Mouse (Mus musculus): ENCODE results near the gene Acox3. TPM values are rescaled to one million over a fixed set of nuclear protein-coding genes. Genes with fewer than 3 reads are reported as not detected.

The Acox3 gene
- polyA plus RNA-seq, 1 experiment = 15.1 TPM

DNA sequence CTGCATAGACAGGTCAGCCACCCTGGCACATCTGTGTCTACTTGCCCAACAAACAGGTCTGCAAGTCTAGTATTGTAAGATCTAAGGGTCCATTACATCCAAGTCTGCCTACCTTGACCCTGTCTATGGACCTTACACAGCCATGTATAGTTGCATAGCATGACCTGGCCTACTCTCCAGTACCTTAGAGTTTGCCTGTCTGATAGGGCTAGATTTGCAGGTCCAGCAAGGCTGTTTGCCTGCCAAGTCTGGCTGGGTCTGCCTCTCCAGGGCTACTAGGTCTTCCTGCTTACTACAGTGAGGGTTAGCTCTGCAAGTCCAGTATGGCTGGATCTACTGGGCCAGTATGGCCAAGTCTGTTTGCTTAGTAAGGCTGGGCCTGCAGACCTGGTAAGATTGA, 41.0 kb downstream of the Acox3 start:
- no peaks in the 10 kb centered on the region for H3K36me3 ChIP-seq (ENCODE audit: control insufficient read depth, insufficient read depth, low read length, poor library complexity, severe bottlenecking)
- no peaks in the 10 kb centered on the region for H3K9me3 ChIP-seq (replicated peaks; ENCODE audit: control insufficient read depth, insufficient read depth, low read length, poor library complexity, severe bottlenecking)
- H3K9ac ChIP-seq (ENCODE audit: low read depth, poor library complexity, severe bottlenecking) = no peak overlapping the region
- no peak for TF ChIP-seq CTCF (IDR thresholded peaks at IDR 0.05; ENCODE audit: low read depth, low read length)
- no peak for TF ChIP-seq POLR2A (IDR thresholded peaks at IDR 0.05; ENCODE audit: insufficient read depth, low read length)
- TF ChIP-seq EP300 (IDR thresholded peaks at IDR 0.05; ENCODE audit: insufficient read depth, low read depth, low read length) = no peak
- no peaks in the 10 kb centered on the region for H3K27me3 ChIP-seq (ENCODE audit: control insufficient read depth, insufficient read depth, low read length, poor library complexity, severe bottlenecking)
- H3K4me1 ChIP-seq (ENCODE audit: control insufficient read depth, insufficient read depth, low read length) = no peaks in the 10 kb centered on the region
- no peak overlapping the region for H3K4me3 ChIP-seq (ENCODE audit: low read depth, low read length)
- no peak overlapping the region for H3K27ac ChIP-seq (ENCODE audit: insufficient read depth, low read length)

- TF ChIP-seq EP300 (IDR thresholded peaks at IDR 0.05; ENCODE audit: insufficient read depth, low read depth, low read length) = no peak
- no peak for TF ChIP-seq CTCF (IDR thresholded peaks at IDR 0.05; ENCODE audit: low read depth, low read length)
- TF ChIP-seq POLR2A (IDR thresholded peaks at IDR 0.05; ENCODE audit: insufficient read depth, low read length) = no peak
- H3K36me3 ChIP-seq (ENCODE audit: control insufficient read depth, insufficient read depth, low read length, poor library complexity, severe bottlenecking) = no peaks in the 10 kb centered on the region
- no peaks in the 10 kb centered on the region for H3K4me1 ChIP-seq (ENCODE audit: control insufficient read depth, insufficient read depth, low read length)
- H3K27ac ChIP-seq (ENCODE audit: insufficient read depth, low read length) = no peak overlapping the region
- H3K9me3 ChIP-seq (replicated peaks; ENCODE audit: control insufficient read depth, insufficient read depth, low read length, poor library complexity, severe bottlenecking) = no peaks in the 10 kb centered on the region
- no peak overlapping the region for H3K4me3 ChIP-seq (ENCODE audit: low read depth, low read length)
- no peak overlapping the region for H3K9ac ChIP-seq (ENCODE audit: low read depth, poor library complexity, severe bottlenecking)
- H3K27me3 ChIP-seq (ENCODE audit: control insufficient read depth, insufficient read depth, low read length, poor library complexity, severe bottlenecking) = no peaks in the 10 kb centered on the region
These were observed 42.0 kb downstream of the Acox3 start for GRCm38 (mm10) chr5:35624751-35625239.

- H3K4me1 ChIP-seq (ENCODE audit: control insufficient read depth, insufficient read depth, low read length) = no peaks in the 10 kb centered on the region
- H3K4me3 ChIP-seq (ENCODE audit: low read depth, low read length) = no peak overlapping the region
- no peaks in the 10 kb centered on the region for H3K9me3 ChIP-seq (replicated peaks; ENCODE audit: control insufficient read depth, insufficient read depth, low read length, poor library complexity, severe bottlenecking)
- TF ChIP-seq POLR2A (IDR thresholded peaks at IDR 0.05; ENCODE audit: insufficient read depth, low read length) (no peak), EP300 (IDR thresholded peaks at IDR 0.05; ENCODE audit: insufficient read depth, low read depth, low read length) (no peak), CTCF (IDR thresholded peaks at IDR 0.05; ENCODE audit: low read depth, low read length) (no peak)
- no peak overlapping the region for H3K9ac ChIP-seq (ENCODE audit: low read depth, poor library complexity, severe bottlenecking)
- H3K27ac ChIP-seq (ENCODE audit: insufficient read depth, low read length) = no peak overlapping the region
- no peaks in the 10 kb centered on the region for H3K27me3 ChIP-seq (ENCODE audit: control insufficient read depth, insufficient read depth, low read length, poor library complexity, severe bottlenecking)
- no peaks in the 10 kb centered on the region for H3K36me3 ChIP-seq (ENCODE audit: control insufficient read depth, insufficient read depth, low read length, poor library complexity, severe bottlenecking)
These were observed 43.6 kb downstream of the Acox3 start for GRCm38 (mm10) chr5:35626408-35626807.

- TF ChIP-seq CTCF (IDR thresholded peaks at IDR 0.05; ENCODE audit: low read depth, low read length) = peak; percentile 62
- TF ChIP-seq EP300 (IDR thresholded peaks at IDR 0.05; ENCODE audit: insufficient read depth, low read depth, low read length) = no peak
- no peak for TF ChIP-seq POLR2A (IDR thresholded peaks at IDR 0.05; ENCODE audit: insufficient read depth, low read length)
- Histone ChIP-seq H3K9ac (ENCODE audit: low read depth, poor library complexity, severe bottlenecking) (no peak overlapping the region), H3K9me3 (replicated peaks; ENCODE audit: control insufficient read depth, insufficient read depth, low read length, poor library complexity, severe bottlenecking) (no peaks in the 10 kb centered on the region), H3K27ac (ENCODE audit: insufficient read depth, low read length) (no peak overlapping the region), H3K4me3 (ENCODE audit: low read depth, low read length) (no peak overlapping the region), H3K27me3 (ENCODE audit: control insufficient read depth, insufficient read depth, low read length, poor library complexity, severe bottlenecking) (no peaks in the 10 kb centered on the region), H3K36me3 (ENCODE audit: control insufficient read depth, insufficient read depth, low read length, poor library complexity, severe bottlenecking) (no peaks in the 10 kb centered on the region), H3K4me1 (ENCODE audit: control insufficient read depth, insufficient read depth, low read length) (no peaks in the 10 kb centered on the region)
These were observed 44.5 kb downstream of the Acox3 start for GRCm38 (mm10) chr5:35627307-35627840.

DNA sequence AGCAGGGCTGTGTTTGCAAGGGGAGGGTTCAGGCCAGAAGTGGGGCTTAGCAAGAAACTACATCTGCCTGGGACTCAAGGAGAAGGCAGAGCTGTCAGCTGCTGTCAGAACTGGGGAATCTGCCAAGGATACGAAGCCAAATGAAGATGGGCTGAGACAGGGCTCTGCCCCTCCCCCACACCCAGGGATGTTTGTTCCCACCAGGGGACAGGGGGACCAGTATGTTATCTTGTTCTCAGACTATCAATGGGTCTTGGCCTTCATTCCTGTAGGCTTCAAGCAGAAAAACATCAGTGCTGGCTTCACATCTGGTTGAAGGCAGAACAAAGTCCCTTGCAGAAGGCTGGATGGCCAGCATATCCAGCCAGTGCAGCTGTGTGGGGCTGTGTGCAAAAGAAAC, 45.8 kb downstream of the Acox3 start:
- Histone ChIP-seq H3K9me3 (replicated peaks; ENCODE audit: control insufficient read depth, insufficient read depth, low read length, poor library complexity, severe bottlenecking) (no peaks in the 10 kb centered on the region), H3K27me3 (ENCODE audit: control insufficient read depth, insufficient read depth, low read length, poor library complexity, severe bottlenecking) (no peaks in the 10 kb centered on the region), H3K4me3 (ENCODE audit: low read depth, low read length) (no peak overlapping the region), H3K27ac (ENCODE audit: insufficient read depth, low read length) (no peak overlapping the region), H3K36me3 (ENCODE audit: control insufficient read depth, insufficient read depth, low read length, poor library complexity, severe bottlenecking) (no peaks in the 10 kb centered on the region), H3K4me1 (ENCODE audit: control insufficient read depth, insufficient read depth, low read length) (no peaks in the 10 kb centered on the region), H3K9ac (ENCODE audit: low read depth, poor library complexity, severe bottlenecking) (no peak overlapping the region)
- TF ChIP-seq POLR2A (IDR thresholded peaks at IDR 0.05; ENCODE audit: insufficient read depth, low read length) = no peak
- no peak for TF ChIP-seq EP300 (IDR thresholded peaks at IDR 0.05; ENCODE audit: insufficient read depth, low read depth, low read length)
- no peak for TF ChIP-seq CTCF (IDR thresholded peaks at IDR 0.05; ENCODE audit: low read depth, low read length)

GRCm38 (mm10) chr5:35629333-35629732, 46.5 kb downstream of the Acox3 start:
- no peaks in the 10 kb centered on the region for H3K27me3 ChIP-seq (ENCODE audit: control insufficient read depth, insufficient read depth, low read length, poor library complexity, severe bottlenecking)
- no peak overlapping the region for H3K9ac ChIP-seq (ENCODE audit: low read depth, poor library complexity, severe bottlenecking)
- TF ChIP-seq POLR2A (IDR thresholded peaks at IDR 0.05; ENCODE audit: insufficient read depth, low read length) (no peak), EP300 (IDR thresholded peaks at IDR 0.05; ENCODE audit: insufficient read depth, low read depth, low read length) (no peak), CTCF (IDR thresholded peaks at IDR 0.05; ENCODE audit: low read depth, low read length) (peak; percentile 5)
- no peaks in the 10 kb centered on the region for H3K9me3 ChIP-seq (replicated peaks; ENCODE audit: control insufficient read depth, insufficient read depth, low read length, poor library complexity, severe bottlenecking)
- H3K36me3 ChIP-seq (ENCODE audit: control insufficient read depth, insufficient read depth, low read length, poor library complexity, severe bottlenecking) = no peaks in the 10 kb centered on the region
- no peak overlapping the region for H3K4me3 ChIP-seq (ENCODE audit: low read depth, low read length)
- no peaks in the 10 kb centered on the region for H3K4me1 ChIP-seq (ENCODE audit: control insufficient read depth, insufficient read depth, low read length)
- no peak overlapping the region for H3K27ac ChIP-seq (ENCODE audit: insufficient read depth, low read length)

Measured in ES-Bruce4 (cell line).